Mouse (Mus musculus) inflammation-experienced regulatory T-cells (primary cell): Measurements from ENCODE around the gene Prss56. TPM values are rescaled to one million over a fixed set of nuclear protein-coding genes. Genes with fewer than 3 reads are reported as not detected.

Experiments used
- polyA plus RNA-seq, 2 experiments: library from polyadenylated mRNA; unstranded; fragments of 100-300 nt; shearing (Covaris generic); gene quantifications; one replicate each; pipeline ENCODE4 v1.2.1; 2017

Gene Prss56
- polyA plus RNA-seq = not detected

GRCm38 (mm10) chr1:87183013-87183412 lies at the start of gene Prss56:
TSS of gene Prss56 (plus strand) at chr1:87183313.

GRCm38 (mm10) chr1:87156199-87156587 lies 26.9 kb upstream of the Prss56 start, which contains the start of gene Ecel1:
TSS of gene Ecel1 (minus strand) at chr1:87156521.

GRCm38 (mm10) chr1:87190429-87190828 lies 7.3 kb downstream of the Prss56 start, which contains the start of gene Chrnd:
TSS of gene Chrnd (plus strand) at chr1:87190607.

DNA sequence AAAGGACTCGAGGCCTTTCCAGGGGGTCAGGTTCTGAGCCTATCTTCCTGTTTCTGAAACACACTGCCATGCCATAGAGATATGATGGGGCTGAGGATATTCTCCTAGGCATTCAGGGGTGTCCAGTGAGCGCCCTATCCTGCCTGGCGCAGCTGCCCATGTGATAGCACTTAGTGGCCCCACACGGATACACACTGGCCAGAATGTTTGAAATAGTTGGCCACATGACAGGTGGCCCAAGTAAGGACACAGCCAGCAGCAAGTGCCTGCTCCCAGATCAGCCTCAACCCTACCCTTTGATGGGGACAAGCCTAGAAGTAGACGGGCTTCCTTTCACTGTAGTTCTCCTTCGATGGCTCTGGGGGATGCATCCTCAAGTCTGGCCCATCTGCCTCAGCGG lies 21.4 kb downstream of the Prss56 start, which contains the start of gene Chrng:
Chrng (plus strand) TSS at position 193 of the 400 bp plus-strand sequence.

DNA sequence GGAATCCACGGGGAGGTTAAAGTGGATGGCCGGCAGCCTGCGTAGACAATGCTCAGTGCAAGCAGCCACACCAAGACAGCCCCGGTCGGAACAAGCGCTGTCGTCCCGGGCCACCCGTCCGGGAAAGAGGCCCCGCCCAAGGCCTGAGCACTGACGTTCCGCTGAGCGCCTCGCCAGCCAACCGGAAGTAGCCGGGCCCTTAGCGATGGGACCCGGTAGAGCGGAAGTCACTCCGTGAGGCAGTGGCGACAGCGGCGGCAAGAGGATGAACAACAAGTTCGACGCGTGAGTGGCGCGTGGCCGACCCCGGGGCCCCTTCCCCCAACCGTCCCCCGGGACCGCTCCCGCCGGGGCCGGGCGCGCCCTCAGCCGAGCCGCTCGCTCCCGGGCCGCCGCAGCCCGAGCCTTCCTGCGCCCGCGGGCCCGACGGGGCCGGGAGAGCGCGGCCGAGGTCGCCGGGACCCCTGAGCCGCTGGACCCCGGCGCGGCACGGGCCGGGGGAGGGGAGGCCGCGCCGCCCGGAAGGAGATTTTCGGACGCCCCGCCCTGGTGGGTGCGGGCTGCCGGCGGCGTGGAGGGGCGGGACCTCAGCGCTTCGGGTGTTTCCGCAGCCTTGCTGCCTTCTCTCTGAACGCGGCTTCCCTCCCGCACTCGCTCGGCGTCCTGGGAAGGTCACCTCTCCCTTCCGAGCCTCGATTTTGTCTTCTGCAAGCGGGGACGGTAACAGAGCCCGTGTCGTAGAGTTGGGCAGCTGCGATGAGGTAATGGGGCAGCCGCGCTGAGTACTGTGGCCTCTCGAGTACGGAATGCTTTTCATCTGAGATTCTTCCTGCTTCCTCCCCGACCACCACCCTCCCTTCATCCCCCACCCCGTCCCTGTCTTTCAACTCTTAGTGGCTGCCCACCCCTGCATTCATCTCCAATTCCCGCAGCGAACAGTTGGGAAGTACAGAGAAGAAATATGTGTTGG lies 30.9 kb downstream of the Prss56 start, which contains the start of gene Eif4e2:
Eif4e2 (plus strand) TSS at position 180 of the 970 bp plus-strand sequence.

Other genes starting within 250 kb of the Prss56 start
- gene Alppl2, start 93.4 kb upstream of the Prss56 start, polyA plus RNA-seq = not detected
- under 1 TPM in 1 of 2 experiments, not detected in 1; 0.78 TPM for gene Alpi, start 81.7 kb upstream of the Prss56 start, polyA plus RNA-seq
- gene Akp3, start 58.3 kb upstream of the Prss56 start, polyA plus RNA-seq = not detected
- 1 to 10 TPM; 1.6 to 2.7 TPM for gene Ecel1, start 26.8 kb upstream of the Prss56 start, polyA plus RNA-seq
- under 1 TPM in 1 of 2 experiments, not detected in 1; 0.64 TPM for gene Chrnd, start 7.3 kb downstream of the Prss56 start, polyA plus RNA-seq
- gene Chrng, start 21.3 kb downstream of the Prss56 start, polyA plus RNA-seq = under 1 TPM in 1 of 2 experiments, not detected in 1; 0.24 TPM
- 100 to 1,000 TPM; 117 to 140 TPM for gene Eif4e2, start 30.6 kb downstream of the Prss56 start, polyA plus RNA-seq
- 1 to 10 TPM in 1 of 2 experiments, not detected in 1; 4.0 TPM for gene Efhd1, start 81.0 kb downstream of the Prss56 start, polyA plus RNA-seq
- 10 to 100 TPM; 56.4 to 70.5 TPM for gene Gigyf2, start 143.7 kb downstream of the Prss56 start, polyA plus RNA-seq
- under 1 TPM; 0.53 to 0.84 TPM for gene Kcnj13, start 211.4 kb downstream of the Prss56 start, polyA plus RNA-seq